Mouse (Mus musculus) embryonic facial prominence, embryonic 15.5 days (tissue): ENCODE measurements around the gene Gm3233. TPM values are rescaled to one million over a fixed set of nuclear protein-coding genes. Genes with fewer than 3 reads are reported as not detected.
"Not testable (repeated sequence)": the region's sequence is repeated elsewhere in the genome, so short reads cannot be mapped to it uniquely, and the experiment has no call there.

Source experiments
- ATAC-seq: fragments of 200-750 bp; cut with Nextera tagmentation; 2 replicates; pipeline ENCODE4 v1.8.0; 2017; ENCODE audit warnings: low read depth, moderate TSS enrichment; ENCODE audit not compliant: insufficient number of reproducible peaks, low FRiP score, low TSS enrichment
- H3K27ac ChIP-seq: fragments of 300-500 bp; sonication (generic); replicated peaks from 2 replicates; pipeline ENCODE4 v1.5.1; 2015; ENCODE audit warnings: mild to moderate bottlenecking, inconsistent platforms
- H3K27me3 ChIP-seq: fragments of 300-500 bp; sonication (generic); 2 replicates; pipeline ENCODE4 v1.6.1; 2015; ENCODE audit warnings: inconsistent platforms
- H3K36me3 ChIP-seq: fragments of 300-500 bp; sonication (generic); 2 replicates; pipeline ENCODE4 v1.6.1; 2015; ENCODE audit warnings: mild to moderate bottlenecking, inconsistent platforms
- H3K4me1 ChIP-seq: fragments of 300-500 bp; sonication (generic); 2 replicates; pipeline ENCODE4 v1.6.1; 2015; ENCODE audit warnings: inconsistent platforms
- H3K4me2 ChIP-seq: fragments of 300-500 bp; sonication (generic); replicated peaks from 2 replicates; pipeline ENCODE4 v1.6.1; 2015; ENCODE audit warnings: mild to moderate bottlenecking, inconsistent platforms
- H3K4me3 ChIP-seq: fragments of 300-500 bp; sonication (generic); replicated peaks from 2 replicates; pipeline ENCODE4 v1.5.1; 2015; ENCODE audit warnings: mild to moderate bottlenecking, inconsistent platforms
- H3K9ac ChIP-seq: fragments of 300-500 bp; sonication (generic); 2 replicates; pipeline ENCODE4 v1.6.1; 2015; ENCODE audit warnings: inconsistent platforms
- H3K9me3 ChIP-seq: fragments of 300-500 bp; sonication (generic); replicated peaks from 2 replicates; pipeline ENCODE4 v1.6.1; 2016; ENCODE audit warnings: inconsistent platforms
- WGBS: fragments of 180-500 bp; shearing (Covaris S2); methylation state at CpG from one replicate; pipeline ENCODE4 v1.1.7; 2015; 5-methylcytosine and 5-hydroxymethylcytosine counted together
- polyA plus RNA-seq: library from polyadenylated mRNA; unstranded; fragments of >200 nt; fragmentation: Nextera tagmentation; extraction: Ambion mirVana; gene quantifications from 2 replicates; pipeline ENCODE4 v1.2.1, GENCODE M21; 2015

The Gm3233 gene
- polyA plus RNA-seq, 1 experiment from 2014 or later: 0.77 TPM

GRCm38 (mm10) chr10:77772142-77772541 is 12.7 kb upstream of the Gm3233 start:
- not testable (repeated sequence) for H3K27me3 ChIP-seq, H3K9ac ChIP-seq, H3K4me3 ChIP-seq, H3K9me3 ChIP-seq, H3K4me1 ChIP-seq, H3K27ac ChIP-seq, H3K4me2 ChIP-seq, ATAC-seq, H3K36me3 ChIP-seq
- 83% methylated on average over 3 of the region's 3 CpGs for WGBS

DNA sequence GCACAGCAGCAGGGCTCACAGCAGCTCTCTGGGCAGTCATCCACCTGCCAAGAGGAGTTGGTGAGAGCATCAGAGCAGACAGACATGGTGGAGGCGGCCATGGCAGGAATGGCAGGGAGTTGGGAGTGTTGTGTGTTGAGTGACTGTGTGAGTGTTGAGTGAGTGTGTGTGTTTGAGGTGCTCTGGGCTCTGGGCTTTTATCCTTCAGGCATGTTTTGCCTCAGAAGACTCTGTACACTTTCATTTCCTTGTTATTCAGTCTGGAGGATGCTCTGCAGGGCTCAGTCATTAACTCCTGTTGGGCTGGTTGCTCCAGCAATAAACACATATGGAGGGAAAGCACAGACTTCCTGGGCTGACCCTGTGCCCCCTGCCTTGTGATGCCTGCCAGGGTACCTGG is 11.7 kb upstream of the Gm3233 start, which contains the start of gene Gm3238:
Gm3238 (minus strand) TSS at position 101 of the 400 bp plus-strand sequence.
- not testable (repeated sequence) for H3K27ac ChIP-seq, H3K9ac ChIP-seq, H3K4me2 ChIP-seq, H3K4me1 ChIP-seq, H3K4me3 ChIP-seq, H3K36me3 ChIP-seq, ATAC-seq, H3K27me3 ChIP-seq, H3K9me3 ChIP-seq
- WGBS: no CpG with 5 or more reads among the region's 1 CpGs

DNA sequence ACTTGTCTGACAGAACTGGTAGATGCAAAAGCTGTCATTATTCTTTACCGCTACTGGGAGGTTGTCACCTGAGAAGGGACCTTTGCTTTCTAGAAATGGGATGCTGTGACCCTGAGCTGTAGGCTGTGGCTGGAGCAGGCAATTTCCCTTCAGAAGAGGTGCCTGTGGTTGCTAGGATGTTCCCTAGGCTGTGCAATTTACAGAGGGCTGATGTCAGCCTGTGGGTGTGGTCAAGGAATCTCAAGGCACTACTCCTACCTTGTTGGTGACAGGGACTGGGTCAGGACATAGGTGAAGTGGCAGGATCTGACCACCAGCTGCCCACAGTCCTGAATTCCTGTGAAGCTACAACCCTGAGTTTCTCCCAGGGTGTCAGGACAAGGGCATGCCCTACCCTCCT is 10.2 kb upstream of the Gm3233 start:
- ATAC-seq: peak; percentile 29; the same call in 1 of the 2 replicates
- H3K9ac ChIP-seq: no peak overlapping the region
- no peak overlapping the region for H3K4me2 ChIP-seq
- no peaks in the 10 kb centered on the region for H3K36me3 ChIP-seq
- H3K27ac ChIP-seq: no peak overlapping the region
- H3K27me3 ChIP-seq: no peaks in the 10 kb centered on the region
- no peak overlapping the region for H3K4me3 ChIP-seq
- H3K4me1 ChIP-seq: no peaks in the 10 kb centered on the region
- WGBS: 71% methylated on average over 1 of the region's 1 CpGs
- H3K9me3 ChIP-seq: no peaks in the 10 kb centered on the region

GRCm38 (mm10) chr10:77753448-77753847 is 6.0 kb downstream of the Gm3233 start:
- ATAC-seq: no peak
- Histone ChIP-seq H3K4me2 (no peak overlapping the region), H3K9ac (no peak overlapping the region)

GRCm38 (mm10) chr10:77752312-77752711 is 7.2 kb downstream of the Gm3233 start:
- not testable (repeated sequence) for ATAC-seq, H3K4me2 ChIP-seq, H3K36me3 ChIP-seq, H3K4me1 ChIP-seq, H3K9ac ChIP-seq, H3K4me3 ChIP-seq, H3K27ac ChIP-seq, H3K27me3 ChIP-seq, H3K9me3 ChIP-seq
- 57% methylated on average over 3 of the region's 3 CpGs for WGBS

More at GRCm38 (mm10) chr10:77753448-77753847, 6.0 kb downstream of the Gm3233 start:
- no peaks in the 10 kb centered on the region for H3K27me3 ChIP-seq
- H3K27ac ChIP-seq: no peak overlapping the region
- no peaks in the 10 kb centered on the region for H3K36me3 ChIP-seq
- no peaks in the 10 kb centered on the region for H3K9me3 ChIP-seq
- H3K4me1 ChIP-seq: no peaks in the 10 kb centered on the region
- no peak overlapping the region for H3K4me3 ChIP-seq

DNA sequence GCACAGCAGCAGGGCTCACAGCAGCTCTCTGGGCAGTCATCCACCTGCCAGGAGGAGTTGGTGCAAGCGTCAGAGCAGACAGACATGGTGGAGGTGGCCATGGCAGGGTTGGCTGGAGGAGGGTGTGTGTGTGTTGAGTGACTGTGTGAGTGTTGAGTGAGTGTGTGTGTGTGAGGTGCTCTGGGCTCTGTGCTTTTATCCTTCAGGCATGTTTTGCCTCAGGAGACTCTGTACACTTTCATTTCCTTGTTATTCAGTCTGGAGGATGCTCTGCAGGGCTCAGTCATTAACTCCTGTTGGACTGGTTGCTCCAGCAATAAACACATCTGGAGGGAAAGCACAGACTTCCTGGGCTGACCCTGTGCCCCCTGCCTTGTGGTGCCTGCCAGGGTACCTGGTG is 8.2 kb downstream of the Gm3233 start, which contains the start of gene Gm9736:
Gm9736 (minus strand) TSS at position 101 of the 400 bp plus-strand sequence.
- 47% methylated on average over 1 of the region's 1 CpGs for WGBS
- H3K4me1 ChIP-seq: not testable (repeated sequence)

DNA sequence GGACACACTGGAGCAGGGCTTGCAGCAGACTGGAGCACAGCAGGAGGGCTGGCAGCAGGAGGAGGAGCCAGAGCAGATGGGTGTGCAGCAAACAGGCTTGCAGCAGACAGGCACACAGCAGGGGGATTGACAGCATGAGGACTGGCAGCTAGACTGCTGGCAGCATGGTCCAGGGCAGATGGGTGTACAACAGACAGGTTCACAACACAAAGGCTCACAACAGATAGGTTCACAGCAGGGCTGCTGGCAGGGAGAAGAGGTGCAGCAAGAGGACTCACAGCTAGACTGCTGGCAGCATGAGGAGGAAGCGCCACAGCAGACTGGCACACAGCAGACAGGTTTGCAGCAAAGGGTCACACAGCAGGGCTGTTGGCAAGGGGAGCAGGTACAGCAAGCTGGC is 8.8 kb downstream of the Gm3233 start:
- H3K27me3 ChIP-seq, ATAC-seq, H3K4me1 ChIP-seq, H3K9me3 ChIP-seq, H3K4me3 ChIP-seq, H3K27ac ChIP-seq, H3K9ac ChIP-seq, H3K36me3 ChIP-seq, H3K4me2 ChIP-seq: not testable (repeated sequence)
- WGBS: 78% methylated on average over 1 of the region's 1 CpGs

More for the DNA sequence above, 8.2 kb downstream of the Gm3233 start, which contains the start of gene Gm9736:
- H3K36me3 ChIP-seq, H3K27ac ChIP-seq, ATAC-seq, H3K9ac ChIP-seq, H3K4me3 ChIP-seq, H3K27me3 ChIP-seq, H3K9me3 ChIP-seq, H3K4me2 ChIP-seq: not testable (repeated sequence)

- not testable (repeated sequence) for H3K27me3 ChIP-seq, H3K27ac ChIP-seq, H3K4me3 ChIP-seq, H3K36me3 ChIP-seq, H3K9ac ChIP-seq, ATAC-seq, H3K4me1 ChIP-seq, H3K9me3 ChIP-seq, H3K4me2 ChIP-seq
- WGBS: 55% methylated on average over 5 of the region's 5 CpGs
Observed at GRCm38 (mm10) chr10:77741924-77742688, 17.4 kb downstream of the Gm3233 start, which contains the start of gene Gm18596. TSS of gene Gm18596 (minus strand) at chr10:77742638.

DNA sequence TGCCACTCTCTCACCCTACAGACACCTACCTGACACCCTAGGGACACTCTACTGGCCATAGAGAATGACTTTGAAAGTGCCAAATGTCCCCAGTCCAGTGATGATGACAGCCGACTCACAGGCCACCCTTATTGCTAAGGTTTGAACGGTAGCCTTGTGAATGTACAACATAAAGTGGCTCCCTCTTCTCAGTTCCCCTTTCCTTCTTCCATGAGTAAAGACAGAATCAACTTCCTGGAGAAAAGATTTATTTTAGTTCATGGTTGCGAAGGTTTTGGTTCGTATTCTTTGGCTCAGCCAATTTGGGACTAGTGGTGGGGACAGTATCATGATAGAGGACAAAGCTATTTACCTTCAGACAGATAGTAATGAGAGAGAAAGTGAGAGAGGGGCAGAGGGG is 20.6 kb downstream of the Gm3233 start:
- 88% methylated on average over 4 of the region's 4 CpGs for WGBS

GRCm38 (mm10) chr10:77735928-77736327 is 23.6 kb downstream of the Gm3233 start:
- H3K4me2 ChIP-seq: no peak overlapping the region
- no peaks in the 10 kb centered on the region for H3K27me3 ChIP-seq
- no peak overlapping the region for H3K4me3 ChIP-seq
- no peak for ATAC-seq
- H3K27ac ChIP-seq: no peak overlapping the region
- no peaks in the 10 kb centered on the region for H3K9me3 ChIP-seq
- 68% methylated on average over 1 of the region's 1 CpGs for WGBS
- H3K4me1 ChIP-seq: no peaks in the 10 kb centered on the region
- H3K9ac ChIP-seq: no peak overlapping the region
- no peaks in the 10 kb centered on the region for H3K36me3 ChIP-seq

More for the DNA sequence above, 20.6 kb downstream of the Gm3233 start:
- 0 out of 2 replicates have a peak, but pooled peaks cover 4% of the 10 kb centered on the region for H3K4me1 ChIP-seq
- H3K36me3 ChIP-seq: no peaks in the 10 kb centered on the region
- H3K27me3 ChIP-seq: no peaks in the 10 kb centered on the region
- no peak overlapping the region for H3K9ac ChIP-seq
- H3K4me3 ChIP-seq: no peak overlapping the region
- H3K27ac ChIP-seq: no peak overlapping the region
- H3K4me2 ChIP-seq: no peak overlapping the region
- no peaks in the 10 kb centered on the region for H3K9me3 ChIP-seq
- ATAC-seq: no peak

- H3K36me3 ChIP-seq: no peaks in the 10 kb centered on the region
- WGBS: 43% methylated on average over 4 of the region's 4 CpGs
- no peak for ATAC-seq
Observed at GRCm38 (mm10) chr10:77729241-77729640, 30.2 kb downstream of the Gm3233 start.

GRCm38 (mm10) chr10:77728280-77728679 is 31.2 kb downstream of the Gm3233 start:
- H3K4me2 ChIP-seq: no peak overlapping the region
- H3K27ac ChIP-seq: no peak overlapping the region
- no peak overlapping the region for H3K4me3 ChIP-seq
- no peak for ATAC-seq
- H3K9me3 ChIP-seq: no peaks in the 10 kb centered on the region
- no peaks in the 10 kb centered on the region for H3K27me3 ChIP-seq
- no peaks in the 10 kb centered on the region for H3K4me1 ChIP-seq
- 56% methylated on average over 4 of the region's 4 CpGs for WGBS
- H3K36me3 ChIP-seq: no peaks in the 10 kb centered on the region
- no peak overlapping the region for H3K9ac ChIP-seq

More at GRCm38 (mm10) chr10:77729241-77729640, 30.2 kb downstream of the Gm3233 start:
- H3K4me2 ChIP-seq: no peak overlapping the region
- H3K27ac ChIP-seq: no peak overlapping the region
- no peak overlapping the region for H3K4me3 ChIP-seq
- H3K4me1 ChIP-seq: no peaks in the 10 kb centered on the region
- H3K27me3 ChIP-seq: no peaks in the 10 kb centered on the region
- no peaks in the 10 kb centered on the region for H3K9me3 ChIP-seq
- H3K9ac ChIP-seq: no peak overlapping the region
